22 mouse cellular contexts compared by ENCODE assay signal in genomic region chr14:120566945-120567344, GRCm38 (mm10).
DNase-seq lines count a peak whose midpoint lies in the region; ATAC-seq and TF ChIP-seq lines count a peak whose summit lies in the region.
"Had no signal": no experiment of that assay in that cellular context is flagged by ENCODE, and none has a peak within 500 bp of the region (broad histone marks: within the 10 kb centered on the region; RNA-seq: fewer than 3 reads in every experiment).

No protein-coding gene starts in this region.

- H3K9ac ChIP-seq in heart, adult 2 months (ENCODE audit: low read depth, low read length), result no peak overlapping the region
- no peak overlapping the region for H3K9ac ChIP-seq in lung, embryonic 16.5 days (ENCODE audit: low read length)
- H3K9ac ChIP-seq in lung, postnatal 0 days (replicated peaks; ENCODE audit: low read depth), result no peak overlapping the region

- no peak overlapping the region for H3K4me3 ChIP-seq in heart, adult 2 months
- no peak overlapping the region for H3K4me3 ChIP-seq in heart, embryonic 10.5 days
- no peak overlapping the region for H3K4me3 ChIP-seq in lung, embryonic 16.5 days (ENCODE audit: low read length)
- H3K4me3 ChIP-seq in lung, adult 2 months (replicated peaks; ENCODE audit: extremely low read depth, low read depth, low read length), result no peak overlapping the region
- H3K4me3 ChIP-seq in lung, postnatal 0 days (ENCODE audit: low read depth, low read length), result no peak overlapping the region

- no peaks in the 10 kb centered on the region for H3K79me2 ChIP-seq in heart, adult 2 months (replicated peaks; ENCODE audit: control insufficient read depth, insufficient read depth, low read length)

- H3K4me1 ChIP-seq in heart, adult 2 months (ENCODE audit: control insufficient read depth, insufficient read depth, low read length), result no peaks in the 10 kb centered on the region
- 0 out of 2 replicates have a peak, but pooled peaks cover 2% of the 10 kb centered on the region for H3K4me1 ChIP-seq in heart, embryonic 10.5 days
- no peaks in the 10 kb centered on the region for H3K4me1 ChIP-seq in lung, embryonic 16.5 days (replicated peaks; ENCODE audit: control insufficient read depth, insufficient read depth, low read length)
- no peaks in the 10 kb centered on the region for H3K4me1 ChIP-seq in lung, adult 2 months (ENCODE audit: control insufficient read depth, insufficient read depth, low read length)
- no peaks in the 10 kb centered on the region for H3K4me1 ChIP-seq in lung, postnatal 0 days (ENCODE audit: insufficient read depth, low read depth, low read length)

- TF ChIP-seq EP300 in heart, adult 2 months (IDR thresholded peaks at IDR 0.05; ENCODE audit: insufficient read depth, low read depth, low read length), result no peak
- no peak for TF ChIP-seq EP300 in lung, postnatal 0 days (IDR thresholded peaks at IDR 0.05)

- 37% methylated on average over 1 of the region's 1 CpGs for WGBS in heart, adult 2 months
- 66% methylated on average over 1 of the region's 1 CpGs for WGBS in heart, embryonic 10.5 days
- 36% methylated on average over 1 of the region's 1 CpGs for WGBS in lung, embryonic 16.5 days
- 37% methylated on average over 1 of the region's 1 CpGs for WGBS in lung, adult 2 months
- WGBS in lung, postnatal 0 days, result 27% methylated on average over 1 of the region's 1 CpGs

- TF ChIP-seq POLR2A in heart, adult 2 months (IDR thresholded peaks at IDR 0.05; ENCODE audit: insufficient read depth, low read depth, low read length), result no peak
- no peak for TF ChIP-seq POLR2A in lung, adult 2 months (IDR thresholded peaks at IDR 0.05; ENCODE audit: borderline replicate concordance, extremely low read depth, low read depth, low read length)

- intact Hi-C loops in heart, adult 2 months (cut with DNase I), result no loop called here

- no peaks in the 10 kb centered on the region; the same call in 1 of the 2 replicates for H3K27me3 ChIP-seq in heart, adult 2 months (ENCODE audit: control insufficient read depth, insufficient read depth, low read length)
- H3K27me3 ChIP-seq in heart, embryonic 10.5 days (ENCODE audit: insufficient read depth, poor library complexity, severe bottlenecking), result no peaks in the 10 kb centered on the region
- H3K27me3 ChIP-seq in lung, embryonic 16.5 days (ENCODE audit: control insufficient read depth, insufficient read depth, low read depth, low read length), result no peaks in the 10 kb centered on the region
- no peaks in the 10 kb centered on the region for H3K27me3 ChIP-seq in lung, postnatal 0 days (replicated peaks; ENCODE audit: insufficient read depth, low read length)
- H3K27me3 ChIP-seq: CH12.LX, Patski had no signal

- no peaks in the 10 kb centered on the region for H3K36me3 ChIP-seq in heart, adult 2 months (ENCODE audit: control insufficient read depth, insufficient read depth, low read length)
- no peaks in the 10 kb centered on the region for H3K36me3 ChIP-seq in heart, embryonic 10.5 days
- no peaks in the 10 kb centered on the region for H3K36me3 ChIP-seq in lung, embryonic 16.5 days (ENCODE audit: control insufficient read depth, insufficient read depth, low read length)
- no peaks in the 10 kb centered on the region for H3K36me3 ChIP-seq in lung, postnatal 0 days (ENCODE audit: insufficient read depth, low read length)
- H3K36me3 ChIP-seq: G1E had no signal

- peak; percentile 12 for DNase-seq in heart, adult 11 months
- DNase-seq in heart, adult 2 months, result no peak
- peak; percentile 11 for DNase-seq in heart, embryonic 10.5 days (ENCODE audit: low spot score)
- no peak for DNase-seq in heart, adult 9 months (ENCODE audit: low spot score in 2 of 2)
- no peak for DNase-seq in lung, adult 2 months
- DNase-seq in lung, postnatal 0 days (ENCODE audit: low spot score), result peak; percentile 53
- no peak for DNase-seq in lung, postnatal 25 days (ENCODE audit: low spot score)
- DNase-seq: adrenal gland, adult 2 months; adrenal gland, adult 8-10 months; adrenal gland, postnatal 10 days; adrenal gland, postnatal 14 days; adrenal gland, postnatal 25 days; adrenal gland, postnatal 36 days; B cell, adult 2 months; cerebellum, adult 11 months; cerebellum, adult 11-12 months had no signal

- H3K27ac ChIP-seq in heart, adult 2 months, result no peak overlapping the region
- H3K27ac ChIP-seq in heart, embryonic 10.5 days, result no peak overlapping the region
- no peak overlapping the region for H3K27ac ChIP-seq in lung, embryonic 16.5 days (ENCODE audit: low read length)
- no peak overlapping the region for H3K27ac ChIP-seq in lung, postnatal 0 days (ENCODE audit: low read length)

- no peak overlapping the region for H3K4me2 ChIP-seq in lung, embryonic 16.5 days (ENCODE audit: low read depth, low read length)
- no peak overlapping the region for H3K4me2 ChIP-seq in lung, postnatal 0 days (replicated peaks; ENCODE audit: low read depth, low read length)

- no peaks in the 10 kb centered on the region for H3K9me3 ChIP-seq in heart, embryonic 10.5 days
- no peaks in the 10 kb centered on the region for H3K9me3 ChIP-seq in lung, embryonic 16.5 days (ENCODE audit: control insufficient read depth, low read length)
- no peaks in the 10 kb centered on the region for H3K9me3 ChIP-seq in lung, postnatal 0 days (ENCODE audit: low read length)

- ATAC-seq in lung, embryonic 16.5 days (ENCODE audit: low read depth), result peak; percentile 57; the same call in 1 of the 2 replicates
- ATAC-seq in lung, postnatal 0 days, result peak; percentile 55
- ATAC-seq: activated CD4-positive, CD25-positive, alpha-beta regulatory T cell, adult 4 months; CD4-positive, CD25-positive, alpha-beta regulatory T cell, adult 4 months; Patski had no signal

- no peak for TF ChIP-seq CTCF in heart, adult 2 months (IDR thresholded peaks at IDR 0.05)
- no peak for TF ChIP-seq CTCF in lung, adult 2 months (IDR thresholded peaks at IDR 0.05; ENCODE audit: insufficient read depth, low read length)
- TF ChIP-seq CTCF in lung, postnatal 0 days (IDR thresholded peaks at IDR 0.05), result no peak

Comparison
In these comparisons a context has a peak if more than half of its experiments do, and no peak if none do; other contexts are left out.
1. DNase-seq: peak in heart, adult 11 months (single experiment), heart, embryonic 10.5 days (single experiment) and lung, postnatal 0 days (single experiment); none in heart, adult 2 months (0 of 2), heart, adult 9 months (0 of 2), lung, adult 2 months (single experiment) and lung, postnatal 25 days (single experiment).